ENCODE assay signal across 8 mouse cellular contexts in the genomic region with DNA sequence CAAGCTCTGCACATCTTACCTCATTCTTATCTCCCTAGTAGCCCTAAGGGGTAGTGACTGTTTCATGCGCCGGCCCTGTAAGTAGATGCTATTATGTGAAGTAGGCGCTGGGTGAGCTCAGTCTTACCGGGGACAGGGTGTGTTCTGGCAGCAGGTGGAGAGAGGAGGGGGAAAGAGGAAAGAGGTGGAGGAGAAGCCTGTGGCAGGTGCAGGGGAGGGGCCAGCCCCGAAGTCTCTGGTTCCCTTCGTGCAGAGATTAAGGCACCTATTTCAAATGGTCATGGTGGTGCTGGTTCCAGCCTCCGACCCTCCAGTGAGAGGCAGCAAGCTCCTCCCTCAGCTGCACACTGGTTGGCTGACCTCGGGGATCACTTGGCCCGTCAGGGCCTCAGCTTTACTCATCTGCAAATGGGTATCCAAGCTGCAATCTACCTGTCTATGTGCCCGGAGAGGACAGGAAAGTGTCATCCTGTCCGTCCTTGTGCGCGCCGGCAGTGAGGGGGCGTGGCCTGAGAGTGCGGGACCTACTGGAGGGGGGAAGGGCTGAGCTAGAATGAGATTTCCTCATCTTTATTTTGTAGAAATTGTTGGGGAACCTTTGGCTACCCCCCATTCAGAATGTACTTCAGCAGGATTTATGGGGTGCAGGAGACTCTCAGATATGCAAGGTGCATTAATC. TPM values are rescaled to one million over a fixed set of nuclear protein-coding genes. Genes with fewer than 3 reads are reported as not detected.
DNase-seq lines count a peak whose midpoint lies in the region; ATAC-seq lines count a peak whose summit lies in the region.

No protein-coding gene starts in this region.

- DNase-seq in adrenal gland, postnatal 36 days: peak; percentile 14 to 18
- no peak for DNase-seq in adrenal gland, adult 2 months
- DNase-seq in naive thymus-derived CD4-positive, alpha-beta T cell, adult 2 months (ENCODE audit: low read depth): peak; percentile 23
- no peak for DNase-seq in layer of hippocampus, adult 9-11 months
- no peak for DNase-seq in cerebellum, postnatal 36 days
- DNase-seq in urinary bladder, adult 2 months (ENCODE audit: low spot score): no peak

- peak overlapping the region; percentile 27 for H3K4me3 ChIP-seq in embryonic facial prominence, embryonic 13.5 days
- H3K4me3 ChIP-seq in limb, embryonic 12.5 days (replicated peaks): peak overlapping the region; percentile 21

- ATAC-seq in embryonic facial prominence, embryonic 13.5 days (ENCODE audit: insufficient number of reproducible peaks, insufficient read depth, low FRiP score, low TSS enrichment, low read depth): no peak
- ATAC-seq in limb, embryonic 12.5 days (ENCODE audit: insufficient number of reproducible peaks, insufficient read depth, low FRiP score, low TSS enrichment, low read depth): no peak

- WGBS in embryonic facial prominence, embryonic 13.5 days: 19% methylated on average over 16 of the region's 16 CpGs
- 21% methylated on average over 16 of the region's 16 CpGs for WGBS in limb, embryonic 12.5 days

- H3K9me3 ChIP-seq in embryonic facial prominence, embryonic 13.5 days: no peaks in the 10 kb centered on the region
- no peaks in the 10 kb centered on the region for H3K9me3 ChIP-seq in limb, embryonic 12.5 days

- H3K4me2 ChIP-seq in embryonic facial prominence, embryonic 13.5 days: peak overlapping the region; percentile 58
- H3K4me2 ChIP-seq in limb, embryonic 12.5 days: peak overlapping the region; percentile 50

- no peak overlapping the region for H3K27ac ChIP-seq in embryonic facial prominence, embryonic 13.5 days
- H3K27ac ChIP-seq in limb, embryonic 12.5 days: no peak overlapping the region

- peaks cover 9% of the 10 kb centered on the region; the same call in 1 of the 2 replicates for H3K27me3 ChIP-seq in embryonic facial prominence, embryonic 13.5 days
- 0 out of 2 replicates have a peak, but pooled peaks cover 5% of the 10 kb centered on the region for H3K27me3 ChIP-seq in limb, embryonic 12.5 days

- no peaks in the 10 kb centered on the region for H3K36me3 ChIP-seq in embryonic facial prominence, embryonic 13.5 days
- H3K36me3 ChIP-seq in limb, embryonic 12.5 days: no peaks in the 10 kb centered on the region

- H3K4me1 ChIP-seq in embryonic facial prominence, embryonic 13.5 days: peaks cover 4% of the 10 kb centered on the region; the same call in 1 of the 2 replicates
- peaks cover 5% of the 10 kb centered on the region; the same call in 1 of the 2 replicates for H3K4me1 ChIP-seq in limb, embryonic 12.5 days (replicated peaks)

- H3K9ac ChIP-seq in embryonic facial prominence, embryonic 13.5 days: no peak overlapping the region
- no peak overlapping the region for H3K9ac ChIP-seq in limb, embryonic 12.5 days (replicated peaks)

RNA-seq across cellular contexts. Expression of gene Capn8, which starts 20.5 kb away (rescaled TPM):
- total RNA-seq in adrenal gland, postnatal 36 days (2021): under 1 TPM in 1 of 2 experiments, not detected in 1; 0.13 TPM
- total RNA-seq in adrenal gland, adult 2 months (2021): under 1 TPM; 0.17 to 0.38 TPM
- polyA plus RNA-seq in adrenal gland, adult 2 months (2012; rRNA removed): not detected in 2 replicates
- 0.14 TPM in 1 of 2 replicates, not detected in the other for polyA plus RNA-seq in embryonic facial prominence, embryonic 13.5 days (2015; fragmentation: Nextera tagmentation; extraction: Ambion mirVana)
- polyA plus RNA-seq in limb, embryonic 12.5 days (2016; fragmentation: Nextera tagmentation; extraction: Ambion mirVana): not detected in 2 replicates
- polyA plus RNA-seq in urinary bladder, adult 2 months (2012; rRNA removed): 0.07 and 0.09 TPM in 2 replicates

Comparison
In these comparisons a context has a peak if more than half of its experiments do, and no peak if none do; other contexts are left out.
1. DNase-seq: peak in adrenal gland, postnatal 36 days (2 of 2) and naive thymus-derived CD4-positive, alpha-beta T cell, adult 2 months (single experiment); none in adrenal gland, adult 2 months (single experiment), layer of hippocampus, adult 9-11 months (single experiment), cerebellum, postnatal 36 days (0 of 2) and urinary bladder, adult 2 months (single experiment).